Mouse (Mus musculus): ENCODE results near the gene Nup133. TPM values are rescaled to one million over a fixed set of nuclear protein-coding genes. Genes with fewer than 3 reads are reported as not detected.

The Nup133 gene
- 44.7 and 52.4 TPM in 2 replicates for polyA plus RNA-seq (2016; fragmentation: Nextera tagmentation; extraction: Ambion mirVana)

GRCm38 (mm10) chr8:123948942-123949685 lies at the start of gene Nup133:
TSS of gene Nup133 (minus strand) at chr8:123949265.
- WGBS = under 1% methylated on average over 77 of the region's 77 CpGs
- Histone ChIP-seq H3K27ac (peak within 1 kb of the TSS; percentile 88), H3K4me1 (replicated peaks) (peaks cover 18% of the 10 kb centered on the region), H3K4me3 (peak within 1 kb of the TSS; percentile 92), H3K36me3 (peaks cover 34% of the 10 kb centered on the region), H3K27me3 (ENCODE audit: insufficient read depth, poor library complexity, severe bottlenecking) (no peaks in the 10 kb centered on the region), H3K9me3 (no peaks in the 10 kb centered on the region)
- peak; percentile 98 for DNase-seq (ENCODE audit: low spot score)

GRCm38 (mm10) chr8:123993997-123994396 lies 44.9 kb upstream of the Nup133 start:
- no peak for DNase-seq (ENCODE audit: low spot score)
- no peak overlapping the region for H3K4me3 ChIP-seq
- H3K27me3 ChIP-seq (ENCODE audit: insufficient read depth, poor library complexity, severe bottlenecking) = no peaks in the 10 kb centered on the region
- WGBS = 91% methylated on average over 3 of the region's 3 CpGs
- no peaks in the 10 kb centered on the region for H3K9me3 ChIP-seq
- peaks cover 52% of the 10 kb centered on the region for H3K36me3 ChIP-seq
- H3K27ac ChIP-seq = no peak overlapping the region
- no peaks in the 10 kb centered on the region; the same call in 1 of the 2 replicates for H3K4me1 ChIP-seq (replicated peaks)

GRCm38 (mm10) chr8:123993597-123993996 lies 44.5 kb upstream of the Nup133 start:
- Histone ChIP-seq H3K36me3 (peaks cover 48% of the 10 kb centered on the region), H3K9me3 (no peaks in the 10 kb centered on the region), H3K4me3 (no peak overlapping the region), H3K27ac (no peak overlapping the region), H3K27me3 (ENCODE audit: insufficient read depth, poor library complexity, severe bottlenecking) (no peaks in the 10 kb centered on the region), H3K4me1 (replicated peaks) (no peaks in the 10 kb centered on the region; the same call in 1 of the 2 replicates)
- no peak for DNase-seq (ENCODE audit: low spot score)
- WGBS = 90% methylated on average over 5 of the region's 5 CpGs

- Histone ChIP-seq H3K36me3 (peaks cover 40% of the 10 kb centered on the region), H3K27ac (no peak overlapping the region), H3K9me3 (no peaks in the 10 kb centered on the region), H3K27me3 (ENCODE audit: insufficient read depth, poor library complexity, severe bottlenecking) (no peaks in the 10 kb centered on the region), H3K4me1 (replicated peaks) (no peaks in the 10 kb centered on the region; the same call in 1 of the 2 replicates), H3K4me3 (no peak overlapping the region)
- no peak for DNase-seq (ENCODE audit: low spot score)
- 89% methylated on average over 8 of the region's 8 CpGs for WGBS
Observed at GRCm38 (mm10) chr8:123992587-123992986, 43.5 kb upstream of the Nup133 start.

GRCm38 (mm10) chr8:123990277-123991049 lies 41.4 kb upstream of the Nup133 start:
- no peak for DNase-seq (ENCODE audit: low spot score)
- peaks cover 21% of the 10 kb centered on the region for H3K36me3 ChIP-seq
- H3K27me3 ChIP-seq (ENCODE audit: insufficient read depth, poor library complexity, severe bottlenecking) = no peaks in the 10 kb centered on the region
- H3K4me1 ChIP-seq (replicated peaks) = no peaks in the 10 kb centered on the region; the same call in 1 of the 2 replicates
- no peaks in the 10 kb centered on the region for H3K9me3 ChIP-seq
- H3K4me3 ChIP-seq = no peak overlapping the region
- 91% methylated on average over 13 of the region's 13 CpGs for whole genome bisulfite sequencing
- H3K27ac ChIP-seq = no peak overlapping the region

- Histone ChIP-seq H3K4me1 (replicated peaks) (no peaks in the 10 kb centered on the region; the same call in 1 of the 2 replicates), H3K9me3 (no peaks in the 10 kb centered on the region)
Observed at GRCm38 (mm10) chr8:123989128-123989527, 40.1 kb upstream of the Nup133 start.

GRCm38 (mm10) chr8:123988605-123989038 lies 39.6 kb upstream of the Nup133 start:
- Histone ChIP-seq H3K9me3 (no peaks in the 10 kb centered on the region), H3K27ac (no peak overlapping the region), H3K36me3 (peaks cover 3% of the 10 kb centered on the region; the same call in 1 of the 2 replicates), H3K4me3 (no peak overlapping the region), H3K4me1 (replicated peaks) (peaks cover under 1% of the 10 kb centered on the region), H3K27me3 (ENCODE audit: insufficient read depth, poor library complexity, severe bottlenecking) (no peaks in the 10 kb centered on the region)
- WGBS = 73% methylated on average over 6 of the region's 6 CpGs
- DNase-seq (ENCODE audit: low spot score) = no peak

More at GRCm38 (mm10) chr8:123989128-123989527, 40.1 kb upstream of the Nup133 start:
- Histone ChIP-seq H3K36me3 (peaks cover 8% of the 10 kb centered on the region), H3K27me3 (ENCODE audit: insufficient read depth, poor library complexity, severe bottlenecking) (no peaks in the 10 kb centered on the region), H3K4me3 (no peak overlapping the region), H3K27ac (no peak overlapping the region)
- no peak for DNase-seq (ENCODE audit: low spot score)
- WGBS = 76% methylated on average over 7 of the region's 7 CpGs

GRCm38 (mm10) chr8:123982826-123983400 lies 33.8 kb upstream of the Nup133 start, which contains the start of gene Abcb10:
TSS of gene Abcb10 (minus strand) at chr8:123983122.
- Histone ChIP-seq H3K4me1 (replicated peaks) (peaks cover 27% of the 10 kb centered on the region), H3K27ac (peak within 1 kb of the TSS; percentile 88), H3K27me3 (ENCODE audit: insufficient read depth, poor library complexity, severe bottlenecking) (peaks cover 4% of the 10 kb centered on the region; the same call in 1 of the 2 replicates), H3K4me3 (peak within 1 kb of the TSS; percentile 93), H3K9me3 (no peaks in the 10 kb centered on the region), H3K36me3 (no peaks in the 10 kb centered on the region)
- DNase-seq (ENCODE audit: low spot score) = peak; percentile 89
- WGBS = under 1% methylated on average over 56 of the region's 56 CpGs

GRCm38 (mm10) chr8:123982291-123982793 lies 33.3 kb upstream of the Nup133 start:
- Histone ChIP-seq H3K9me3 (no peaks in the 10 kb centered on the region), H3K36me3 (no peaks in the 10 kb centered on the region), H3K27ac (peak overlapping the region; percentile 88), H3K4me1 (replicated peaks) (peaks cover 27% of the 10 kb centered on the region), H3K4me3 (peak overlapping the region; percentile 93), H3K27me3 (ENCODE audit: insufficient read depth, poor library complexity, severe bottlenecking) (peaks cover 4% of the 10 kb centered on the region; the same call in 1 of the 2 replicates)
- WGBS = under 1% methylated on average over 48 of the region's 48 CpGs
- DNase-seq (ENCODE audit: low spot score) = no peak

GRCm38 (mm10) chr8:123981674-123982073 lies 32.6 kb upstream of the Nup133 start:
- peaks cover 27% of the 10 kb centered on the region for H3K4me1 ChIP-seq (replicated peaks)
- peak overlapping the region; percentile 93 for H3K4me3 ChIP-seq
- 53% methylated on average over 4 of the region's 4 CpGs for WGBS
- H3K27ac ChIP-seq = 0 out of 2 replicates have a peak overlapping the region, but pooled peaks have one; percentile 16
- H3K27me3 ChIP-seq (ENCODE audit: insufficient read depth, poor library complexity, severe bottlenecking) = peaks cover 4% of the 10 kb centered on the region; the same call in 1 of the 2 replicates
- H3K9me3 ChIP-seq = no peaks in the 10 kb centered on the region
- no peaks in the 10 kb centered on the region for H3K36me3 ChIP-seq
- no peak for DNase-seq (ENCODE audit: low spot score)

- Histone ChIP-seq H3K4me1 (replicated peaks) (peaks cover 27% of the 10 kb centered on the region), H3K27me3 (ENCODE audit: insufficient read depth, poor library complexity, severe bottlenecking) (peaks cover 4% of the 10 kb centered on the region; the same call in 1 of the 2 replicates), H3K27ac (no peak overlapping the region), H3K4me3 (peak overlapping the region; percentile 26; the same call in 1 of the 2 replicates), H3K36me3 (no peaks in the 10 kb centered on the region), H3K9me3 (no peaks in the 10 kb centered on the region)
- 77% methylated on average over 4 of the region's 4 CpGs for WGBS
- DNase-seq (ENCODE audit: low spot score) = no peak
Observed at GRCm38 (mm10) chr8:123980239-123980638, 31.2 kb upstream of the Nup133 start.

GRCm38 (mm10) chr8:123978926-123979325 lies 29.9 kb upstream of the Nup133 start:
- peaks cover 27% of the 10 kb centered on the region for H3K4me1 ChIP-seq (replicated peaks)
- DNase-seq (ENCODE audit: low spot score) = no peak
- H3K36me3 ChIP-seq = no peaks in the 10 kb centered on the region
- 78% methylated on average over 8 of the region's 8 CpGs for WGBS
- peaks cover 4% of the 10 kb centered on the region; the same call in 1 of the 2 replicates for H3K27me3 ChIP-seq (ENCODE audit: insufficient read depth, poor library complexity, severe bottlenecking)
- H3K27ac ChIP-seq = no peak overlapping the region
- H3K9me3 ChIP-seq = no peaks in the 10 kb centered on the region
- H3K4me3 ChIP-seq = no peak overlapping the region

Measured in hindbrain, embryonic 10.5 days (tissue).